Mouse (Mus musculus): Measurements from ENCODE around the gene Pdzrn3.

- no peak for TF ChIP-seq CTCF (IDR thresholded peaks at IDR 0.05; ENCODE audit: borderline replicate concordance, control insufficient read depth, extremely low read depth, insufficient read depth, low read length, poor library complexity)
- TF ChIP-seq POLR2A (IDR thresholded peaks at IDR 0.05; ENCODE audit: control insufficient read depth, extremely low read depth, insufficient read depth, low read length, poor library complexity) = no peak
These were observed 10.7 kb downstream of the Pdzrn3 start for GRCm38 (mm10) chr6:101366809-101367602.
